Mouse (Mus musculus): Measurements from ENCODE around the gene Fkbp11.

The Fkbp11 gene

GRCm38 (mm10) chr15:98699190-98700105, 28.6 kb downstream of the Fkbp11 start:
- peak; percentile 85 to 94 for DNase-seq (ENCODE audit: inconsistent age in 2 of 2, low spot score in 1 of 2)

DNA sequence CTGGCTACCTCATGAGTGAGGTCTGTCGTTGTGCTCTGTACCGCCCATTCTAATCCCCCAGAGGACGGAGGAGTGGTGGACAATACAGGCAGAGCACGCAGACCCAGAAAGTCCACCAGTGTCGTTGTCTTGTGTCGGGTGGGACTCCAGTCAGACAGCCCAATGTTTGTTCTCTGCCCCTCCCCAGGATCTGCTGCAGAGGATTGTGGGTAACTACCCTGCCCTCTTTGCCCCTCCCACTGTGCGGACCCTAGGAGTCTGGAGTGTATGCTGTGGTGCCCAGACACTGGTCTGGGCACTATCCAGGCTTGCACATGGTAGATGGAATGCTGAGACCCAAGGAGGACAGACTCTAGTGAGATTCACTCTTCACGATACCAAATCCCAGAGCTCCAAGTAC, 31.8 kb downstream of the Fkbp11 start:
- no peak for DNase-seq (ENCODE audit: inconsistent age in 2 of 2, low spot score in 1 of 2)

- DNase-seq (ENCODE audit: inconsistent age in 2 of 2, low spot score in 1 of 2): no peak
Measured at GRCm38 (mm10) chr15:98695726-98696125, 32.3 kb downstream of the Fkbp11 start.

DNA sequence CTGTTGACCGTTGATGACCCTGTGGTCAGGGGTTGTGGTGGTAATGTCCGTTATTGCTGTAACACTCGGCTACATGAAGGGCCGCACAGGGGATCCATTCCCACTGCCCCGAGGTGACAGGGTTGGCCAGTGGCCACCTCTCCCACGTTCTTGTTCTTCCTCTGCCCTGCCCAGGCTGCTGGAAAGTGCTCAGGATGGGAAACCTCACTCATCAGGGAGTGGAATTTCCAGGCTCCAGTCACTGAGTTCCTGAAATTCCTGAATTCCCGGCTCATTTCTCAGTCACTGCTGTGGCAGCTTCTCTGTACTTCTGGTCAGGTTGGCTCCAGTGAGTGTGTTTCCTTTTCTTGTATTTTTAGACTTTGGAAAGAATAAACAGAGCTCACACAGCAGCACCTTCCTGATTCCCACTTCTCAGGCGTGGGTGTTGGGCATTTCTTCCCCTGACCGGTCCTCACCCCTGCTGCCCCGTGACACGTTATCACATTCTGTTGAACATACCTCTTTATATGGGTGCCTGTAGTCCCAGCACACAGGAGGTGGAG, 35.8 kb downstream of the Fkbp11 start:
- peak; percentile 37 to 56 for DNase-seq (ENCODE audit: inconsistent age in 2 of 2, low spot score in 1 of 2)

- DNase-seq (ENCODE audit: inconsistent age in 2 of 2, low spot score in 1 of 2): no peak
Measured at GRCm38 (mm10) chr15:98691486-98692147, 36.4 kb downstream of the Fkbp11 start.

- DNase-seq (ENCODE audit: inconsistent age in 2 of 2, low spot score in 1 of 2): no peak
Measured at GRCm38 (mm10) chr15:98689682-98690081, 38.3 kb downstream of the Fkbp11 start.

- DNase-seq (ENCODE audit: inconsistent age in 2 of 2, low spot score in 1 of 2): no peak
Measured at GRCm38 (mm10) chr15:98685926-98686325, 42.1 kb downstream of the Fkbp11 start.

GRCm38 (mm10) chr15:98683746-98684145, 44.3 kb downstream of the Fkbp11 start:
- no peak for DNase-seq (ENCODE audit: inconsistent age in 2 of 2, low spot score in 1 of 2)

- DNase-seq (ENCODE audit: inconsistent age in 2 of 2, low spot score in 1 of 2): no peak
Measured at GRCm38 (mm10) chr15:98683177-98683576, 44.8 kb downstream of the Fkbp11 start.

- no peak for DNase-seq (ENCODE audit: inconsistent age in 2 of 2, low spot score in 1 of 2)
Measured at GRCm38 (mm10) chr15:98681633-98682032, 46.4 kb downstream of the Fkbp11 start.

GRCm38 (mm10) chr15:98680660-98681059, 47.3 kb downstream of the Fkbp11 start:
- DNase-seq (ENCODE audit: inconsistent age in 2 of 2, low spot score in 1 of 2): no peak

DNA sequence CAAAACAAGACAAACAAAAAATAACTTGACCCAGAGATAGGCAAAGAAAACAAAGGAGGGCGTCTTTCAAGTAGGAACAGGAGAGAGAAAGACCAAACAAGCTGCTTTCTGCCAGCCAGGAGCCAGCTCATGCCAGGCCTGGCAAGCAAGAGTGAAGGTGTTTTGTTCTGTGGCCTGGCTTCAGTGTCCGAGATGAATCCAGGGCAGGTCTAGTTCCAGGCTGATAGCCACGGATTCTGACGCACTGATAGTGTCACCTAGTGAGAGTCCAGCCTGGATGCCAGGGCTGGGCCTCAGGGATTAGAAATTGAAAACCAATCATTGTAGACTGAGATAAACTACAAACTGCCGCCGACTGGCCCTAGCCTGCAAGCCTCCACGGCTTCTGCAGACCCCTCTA, 50.0 kb downstream of the Fkbp11 start:
- no peak for DNase-seq (ENCODE audit: inconsistent age in 2 of 2, low spot score in 1 of 2)

GRCm38 (mm10) chr15:98676940-98677728, 50.9 kb downstream of the Fkbp11 start, which contains the start of gene Rnd1:
Gene Rnd1 (minus strand): TSS chr15:98677461.
- DNase-seq (ENCODE audit: inconsistent age in 2 of 2, low spot score in 1 of 2): peak; percentile 87 to 94

DNA sequence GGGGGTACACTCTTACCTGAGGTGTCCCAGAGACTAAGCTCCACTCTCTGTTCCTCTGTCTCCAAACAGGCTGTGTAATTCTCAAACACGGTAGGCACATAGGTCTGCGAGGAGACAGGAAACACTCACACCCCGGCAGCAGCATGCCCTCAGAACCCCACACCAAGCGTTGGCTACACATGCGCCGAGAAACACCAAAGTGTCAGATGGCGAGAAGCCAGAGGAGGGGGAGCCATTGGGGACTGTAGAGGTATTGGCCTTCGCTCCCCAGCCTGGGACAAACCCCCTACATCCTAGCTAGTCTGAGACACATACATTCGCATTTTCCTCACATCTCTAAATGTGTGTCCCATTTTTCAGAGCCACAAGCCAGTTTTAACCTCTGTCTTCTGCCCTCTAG, 51.5 kb downstream of the Fkbp11 start:
- DNase-seq (ENCODE audit: inconsistent age in 2 of 2, low spot score in 1 of 2): peak in 1 of 2 experiments; percentile 41

- DNase-seq (ENCODE audit: inconsistent age in 2 of 2, low spot score in 1 of 2): peak in 1 of 2 experiments; percentile 31
Measured at GRCm38 (mm10) chr15:98675634-98676250, 52.3 kb downstream of the Fkbp11 start.

DNA sequence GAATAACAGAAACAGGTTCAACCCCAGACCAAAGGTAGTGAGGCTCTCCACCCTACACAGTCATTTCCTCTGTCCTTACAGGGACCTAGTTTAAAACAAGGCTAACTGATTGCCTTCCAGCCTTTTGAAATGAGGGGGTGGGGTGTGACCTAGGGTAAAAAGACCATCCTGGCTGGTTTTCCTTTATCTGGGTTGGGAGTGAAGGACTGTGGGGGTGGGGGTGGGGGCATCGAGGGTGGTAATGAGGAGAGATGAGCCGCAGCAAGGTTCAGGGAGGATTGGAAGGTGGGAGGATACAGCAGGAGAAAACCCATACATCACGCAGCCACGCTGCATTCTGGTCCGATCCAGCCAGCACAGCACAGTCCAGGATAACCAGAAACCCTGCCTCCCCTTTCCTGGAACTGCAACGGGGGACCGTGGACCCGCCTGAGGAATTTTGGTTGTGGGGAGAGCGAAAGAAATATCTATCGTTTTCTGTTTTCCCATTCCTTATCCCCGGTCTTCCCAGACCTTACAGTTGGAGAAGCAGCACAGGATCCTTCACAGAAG, 52.9 kb downstream of the Fkbp11 start:
- no peak for DNase-seq (ENCODE audit: inconsistent age in 2 of 2, low spot score in 1 of 2)

Measured in adrenal gland, adult (tissue).